Mouse (Mus musculus): ENCODE data around the gene Coro7. TPM values are rescaled to one million over a fixed set of nuclear protein-coding genes. Genes with fewer than 3 reads are reported as not detected.

Gene Coro7
- polyA plus RNA-seq, 1 experiment from 2014 or later, result 15.0 TPM

DNA sequence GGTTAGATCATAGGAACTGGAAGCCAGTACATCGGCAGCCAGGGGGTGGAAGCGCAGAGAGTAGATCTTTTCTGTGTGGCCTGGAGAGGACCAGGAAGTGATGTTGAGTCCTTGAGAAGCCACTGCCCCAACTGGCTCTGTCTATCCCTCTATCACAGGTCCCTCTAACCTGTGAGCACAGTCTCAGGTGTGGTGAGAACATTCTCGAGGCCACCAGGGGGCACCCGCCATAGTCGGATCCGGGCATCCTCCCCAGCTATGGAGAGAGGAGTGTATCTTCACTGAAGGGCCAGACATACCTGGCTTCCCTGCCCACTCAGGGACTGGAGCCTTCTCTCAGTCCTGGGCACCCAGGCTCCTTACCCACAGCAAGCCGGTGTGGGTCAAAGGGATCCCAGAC, 47.5 kb downstream of the Coro7 start:
- Histone ChIP-seq H3K27ac (ENCODE audit: low read length) (no peak overlapping the region), H3K9me3 (ENCODE audit: control insufficient read depth, low read depth, low read length) (no peaks in the 10 kb centered on the region), H3K4me2 (replicated peaks; ENCODE audit: low read depth, low read length) (no peak overlapping the region), H3K27me3 (ENCODE audit: control insufficient read depth, insufficient read depth, low read length) (no peaks in the 10 kb centered on the region), H3K4me1 (ENCODE audit: control insufficient read depth, insufficient read depth, low read length) (no peaks in the 10 kb centered on the region), H3K4me3 (ENCODE audit: low read depth, low read length) (no peak overlapping the region), H3K9ac (replicated peaks; ENCODE audit: low read depth, low read length) (no peak overlapping the region), H3K36me3 (ENCODE audit: control insufficient read depth, insufficient read depth, low read length) (peaks cover 9% of the 10 kb centered on the region)
- 39% methylated on average over 7 of the region's 7 CpGs for WGBS
- ATAC-seq (ENCODE audit: insufficient number of reproducible peaks, insufficient read depth, low FRiP score, low read depth), result peak; percentile 62; the same call in 1 of the 2 replicates

GRCm38 (mm10) chr16:4629950-4630349, 49.6 kb downstream of the Coro7 start:
- Histone ChIP-seq H3K4me1 (ENCODE audit: control insufficient read depth, insufficient read depth, low read length) (no peaks in the 10 kb centered on the region), H3K4me2 (replicated peaks; ENCODE audit: low read depth, low read length) (no peak overlapping the region), H3K27ac (ENCODE audit: low read length) (no peak overlapping the region), H3K27me3 (ENCODE audit: control insufficient read depth, insufficient read depth, low read length) (no peaks in the 10 kb centered on the region), H3K9ac (replicated peaks; ENCODE audit: low read depth, low read length) (no peak overlapping the region), H3K36me3 (ENCODE audit: control insufficient read depth, insufficient read depth, low read length) (peaks cover 9% of the 10 kb centered on the region), H3K4me3 (ENCODE audit: low read depth, low read length) (no peak overlapping the region), H3K9me3 (ENCODE audit: control insufficient read depth, low read depth, low read length) (no peaks in the 10 kb centered on the region)
- WGBS, result 20% methylated on average over 6 of the region's 6 CpGs
- peak; percentile 35 for ATAC-seq (ENCODE audit: insufficient number of reproducible peaks, insufficient read depth, low FRiP score, low read depth)

DNA sequence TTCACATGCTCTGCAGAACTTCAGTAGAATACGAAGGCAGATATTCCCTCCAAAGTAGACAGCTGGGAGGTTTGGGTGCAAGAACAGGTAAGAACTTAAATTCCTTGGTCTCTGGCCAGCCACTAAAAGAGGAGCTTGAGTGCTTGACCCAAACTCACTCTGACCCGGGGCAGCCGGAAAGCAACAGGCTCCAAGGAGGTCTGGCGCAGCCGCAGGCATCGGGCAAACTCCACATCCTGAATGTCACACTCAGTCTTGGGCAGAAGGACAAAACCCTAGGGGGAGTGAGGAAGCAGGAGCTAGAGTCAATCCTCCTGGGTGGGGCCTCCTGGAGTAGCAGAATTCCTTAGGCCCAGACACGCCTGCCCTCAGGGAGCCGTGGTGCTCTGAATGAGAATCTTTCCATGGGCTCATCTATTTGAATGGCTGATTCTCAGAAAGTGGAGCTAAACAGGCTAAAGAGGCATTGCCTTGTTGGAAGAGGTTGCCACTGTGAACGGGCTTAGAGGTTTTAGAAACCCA, 50.6 kb downstream of the Coro7 start:
- no peak overlapping the region for H3K9ac ChIP-seq (replicated peaks; ENCODE audit: low read depth, low read length)
- H3K36me3 ChIP-seq (ENCODE audit: control insufficient read depth, insufficient read depth, low read length), result peaks cover 9% of the 10 kb centered on the region
- H3K4me3 ChIP-seq (ENCODE audit: low read depth, low read length), result no peak overlapping the region
- no peaks in the 10 kb centered on the region for H3K9me3 ChIP-seq (ENCODE audit: control insufficient read depth, low read depth, low read length)
- ATAC-seq (ENCODE audit: insufficient number of reproducible peaks, insufficient read depth, low FRiP score, low read depth), result no peak
- H3K27me3 ChIP-seq (ENCODE audit: control insufficient read depth, insufficient read depth, low read length), result no peaks in the 10 kb centered on the region
- H3K4me2 ChIP-seq (replicated peaks; ENCODE audit: low read depth, low read length), result no peak overlapping the region
- no peak overlapping the region for H3K27ac ChIP-seq (ENCODE audit: low read length)
- H3K4me1 ChIP-seq (ENCODE audit: control insufficient read depth, insufficient read depth, low read length), result no peaks in the 10 kb centered on the region
- WGBS, result 90% methylated on average over 9 of the region's 9 CpGs

- H3K4me3 ChIP-seq (ENCODE audit: low read depth, low read length), result no peak overlapping the region
Observed at GRCm38 (mm10) chr16:4627105-4627504, 52.5 kb downstream of the Coro7 start.

DNA sequence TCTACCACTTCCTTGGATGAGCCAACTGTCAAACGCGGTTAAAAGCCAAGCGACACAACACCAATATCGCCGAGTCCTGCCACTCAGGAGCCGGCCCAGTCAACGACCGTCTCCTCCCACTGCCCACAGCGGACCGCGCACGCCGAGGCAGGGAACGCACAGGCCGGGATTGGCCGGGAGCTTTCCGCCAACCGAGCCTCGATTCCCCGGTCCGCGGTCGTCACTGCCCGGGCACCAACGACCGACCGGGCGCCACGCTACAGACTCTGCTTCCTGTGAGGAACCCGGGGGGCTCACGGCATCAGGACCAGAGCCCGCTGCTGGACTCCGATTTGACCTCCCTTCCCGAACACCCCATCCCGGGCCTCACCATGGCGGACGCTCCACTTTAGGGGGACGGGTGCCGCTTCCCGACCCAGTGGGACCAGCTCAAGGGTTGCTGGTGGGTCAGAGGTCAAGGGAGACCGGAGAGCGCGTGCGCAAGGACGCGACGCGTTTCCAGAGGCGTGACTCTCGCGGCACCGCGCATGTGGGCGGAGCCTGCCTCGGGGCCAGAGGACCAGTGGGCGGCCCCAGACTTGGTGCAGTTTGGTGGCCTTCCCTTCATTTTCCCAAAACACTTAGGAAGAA, 55.0 kb downstream of the Coro7 start, which contains the start of gene Pam16:
Gene Pam16, minus strand, starts transcription at position 508 of the 630 bp plus-strand sequence.
- Histone ChIP-seq H3K4me3 (ENCODE audit: low read depth, low read length) (peak within 1 kb of the TSS; percentile 61), H3K9me3 (ENCODE audit: control insufficient read depth, low read depth, low read length) (no peaks in the 10 kb centered on the region), H3K4me1 (ENCODE audit: control insufficient read depth, insufficient read depth, low read length) (peaks cover 9% of the 10 kb centered on the region), H3K27me3 (ENCODE audit: control insufficient read depth, insufficient read depth, low read length) (no peaks in the 10 kb centered on the region), H3K27ac (ENCODE audit: low read length) (peak within 1 kb of the TSS; percentile 64), H3K9ac (replicated peaks; ENCODE audit: low read depth, low read length) (peak within 1 kb of the TSS; percentile 66), H3K36me3 (ENCODE audit: control insufficient read depth, insufficient read depth, low read length) (peaks cover 3% of the 10 kb centered on the region; the same call in 1 of the 2 replicates), H3K4me2 (replicated peaks; ENCODE audit: low read depth, low read length) (peak within 1 kb of the TSS; percentile 72)
- peak; percentile 92 for ATAC-seq (ENCODE audit: insufficient number of reproducible peaks, insufficient read depth, low FRiP score, low read depth)
- WGBS, result under 1% methylated on average over 56 of the region's 56 CpGs

More at GRCm38 (mm10) chr16:4627105-4627504, 52.5 kb downstream of the Coro7 start:
- 67% methylated on average over 6 of the region's 6 CpGs for WGBS
- Histone ChIP-seq H3K36me3 (ENCODE audit: control insufficient read depth, insufficient read depth, low read length) (peaks cover 3% of the 10 kb centered on the region; the same call in 1 of the 2 replicates), H3K9ac (replicated peaks; ENCODE audit: low read depth, low read length) (no peak overlapping the region), H3K4me2 (replicated peaks; ENCODE audit: low read depth, low read length) (no peak overlapping the region), H3K9me3 (ENCODE audit: control insufficient read depth, low read depth, low read length) (no peaks in the 10 kb centered on the region), H3K27ac (ENCODE audit: low read length) (no peak overlapping the region), H3K4me1 (ENCODE audit: control insufficient read depth, insufficient read depth, low read length) (peaks cover 9% of the 10 kb centered on the region), H3K27me3 (ENCODE audit: control insufficient read depth, insufficient read depth, low read length) (no peaks in the 10 kb centered on the region)
- no peak for ATAC-seq (ENCODE audit: insufficient number of reproducible peaks, insufficient read depth, low FRiP score, low read depth)

DNA sequence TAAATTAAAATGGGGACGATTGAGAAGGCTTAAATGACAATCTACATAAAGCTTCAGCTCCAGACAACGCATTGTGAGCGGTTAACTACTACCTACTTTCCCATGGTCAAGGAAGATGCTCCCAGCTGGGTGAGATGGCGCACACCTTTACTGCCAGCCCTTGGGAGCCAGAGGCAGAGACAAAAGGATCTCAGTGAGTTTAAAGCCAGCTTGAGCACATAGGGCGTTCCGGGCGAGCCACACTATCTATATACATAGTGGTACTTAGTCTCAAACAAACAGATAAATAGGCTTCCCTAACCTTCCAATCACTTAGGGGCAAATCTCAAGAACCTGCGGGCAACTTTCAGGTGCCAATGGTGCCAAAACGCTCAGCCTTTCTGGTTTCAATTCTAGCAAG, 55.5 kb downstream of the Coro7 start:
- Histone ChIP-seq H3K36me3 (ENCODE audit: control insufficient read depth, insufficient read depth, low read length) (peaks cover 3% of the 10 kb centered on the region; the same call in 1 of the 2 replicates), H3K4me1 (ENCODE audit: control insufficient read depth, insufficient read depth, low read length) (peaks cover 9% of the 10 kb centered on the region), H3K9me3 (ENCODE audit: control insufficient read depth, low read depth, low read length) (no peaks in the 10 kb centered on the region), H3K4me2 (replicated peaks; ENCODE audit: low read depth, low read length) (peak overlapping the region; percentile 72), H3K27ac (ENCODE audit: low read length) (peak overlapping the region; percentile 64; the same call in 1 of the 2 replicates), H3K4me3 (ENCODE audit: low read depth, low read length) (peak overlapping the region; percentile 61), H3K9ac (replicated peaks; ENCODE audit: low read depth, low read length) (peak overlapping the region; percentile 66), H3K27me3 (ENCODE audit: control insufficient read depth, insufficient read depth, low read length) (no peaks in the 10 kb centered on the region)
- 18% methylated on average over 9 of the region's 9 CpGs for WGBS
- ATAC-seq (ENCODE audit: insufficient number of reproducible peaks, insufficient read depth, low FRiP score, low read depth), result no peak

DNA sequence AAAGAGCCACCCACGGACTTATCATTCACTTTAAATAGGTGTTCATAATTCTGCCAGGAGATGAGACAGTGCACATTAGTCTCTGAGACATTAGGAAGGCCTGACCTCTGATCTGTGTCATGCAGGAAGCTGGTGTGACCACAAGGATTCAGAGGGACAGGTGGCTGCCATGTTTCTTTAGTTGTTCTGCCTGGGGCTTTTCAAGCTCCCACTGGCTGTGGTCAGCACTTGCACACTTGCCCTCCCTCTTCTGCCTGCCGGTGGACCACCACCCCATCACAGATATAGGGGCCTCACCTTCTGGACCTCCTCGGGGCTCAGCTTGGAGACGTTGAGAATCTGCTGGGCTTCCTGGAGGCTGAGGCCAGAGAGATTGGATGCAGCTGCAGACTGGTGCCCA, 62.7 kb downstream of the Coro7 start:
- peaks cover 40% of the 10 kb centered on the region for H3K36me3 ChIP-seq (ENCODE audit: control insufficient read depth, insufficient read depth, low read length)
- 85% methylated on average over 4 of the region's 4 CpGs for WGBS
- H3K9ac ChIP-seq (replicated peaks; ENCODE audit: low read depth, low read length), result no peak overlapping the region
- H3K4me1 ChIP-seq (ENCODE audit: control insufficient read depth, insufficient read depth, low read length), result no peaks in the 10 kb centered on the region
- no peak overlapping the region for H3K4me2 ChIP-seq (replicated peaks; ENCODE audit: low read depth, low read length)
- no peak for ATAC-seq (ENCODE audit: insufficient number of reproducible peaks, insufficient read depth, low FRiP score, low read depth)
- H3K9me3 ChIP-seq (ENCODE audit: control insufficient read depth, low read depth, low read length), result no peaks in the 10 kb centered on the region
- H3K27ac ChIP-seq (ENCODE audit: low read length), result no peak overlapping the region
- H3K27me3 ChIP-seq (ENCODE audit: control insufficient read depth, insufficient read depth, low read length), result no peaks in the 10 kb centered on the region
- H3K4me3 ChIP-seq (ENCODE audit: low read depth, low read length), result no peak overlapping the region

DNA sequence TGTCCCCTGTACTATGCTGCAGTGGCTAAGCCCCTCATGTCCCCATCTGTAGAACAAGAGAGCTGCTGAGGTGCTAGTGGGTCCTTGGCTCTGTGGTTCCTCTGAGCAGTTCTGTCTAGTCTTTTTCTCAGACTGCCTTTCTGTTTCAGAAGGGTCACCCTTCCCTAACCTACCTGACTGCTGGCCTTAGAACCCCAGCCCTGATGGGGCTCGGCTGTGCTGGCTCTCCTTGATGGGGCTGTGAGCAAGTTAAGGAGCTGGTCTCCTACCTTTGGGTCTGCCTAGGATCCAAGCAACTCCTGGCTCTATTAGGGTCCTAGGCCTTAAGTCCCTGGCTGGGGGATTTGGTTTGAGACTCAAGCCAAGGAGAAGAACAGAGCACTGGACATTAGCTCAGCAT, 64.3 kb downstream of the Coro7 start:
- H3K9ac ChIP-seq (replicated peaks; ENCODE audit: low read depth, low read length), result no peak overlapping the region
- ATAC-seq (ENCODE audit: insufficient number of reproducible peaks, insufficient read depth, low FRiP score, low read depth), result no peak
- no peak overlapping the region for H3K4me2 ChIP-seq (replicated peaks; ENCODE audit: low read depth, low read length)
- 71% methylated on average over 1 of the region's 1 CpGs for WGBS
- H3K9me3 ChIP-seq (ENCODE audit: control insufficient read depth, low read depth, low read length), result no peaks in the 10 kb centered on the region
- no peak overlapping the region for H3K4me3 ChIP-seq (ENCODE audit: low read depth, low read length)
- no peaks in the 10 kb centered on the region for H3K4me1 ChIP-seq (ENCODE audit: control insufficient read depth, insufficient read depth, low read length)
- no peak overlapping the region for H3K27ac ChIP-seq (ENCODE audit: low read length)
- H3K36me3 ChIP-seq (ENCODE audit: control insufficient read depth, insufficient read depth, low read length), result peaks cover 49% of the 10 kb centered on the region
- no peaks in the 10 kb centered on the region for H3K27me3 ChIP-seq (ENCODE audit: control insufficient read depth, insufficient read depth, low read length)

All from stomach, embryonic 14.5 days (tissue).